Mouse (Mus musculus): ENCODE measurements around the gene Tcf7. TPM values are rescaled to one million over a fixed set of nuclear protein-coding genes. Genes with fewer than 3 reads are reported as not detected.

The Tcf7 gene
- polyA plus RNA-seq, 1 experiment from 2014 or later = 3.8 TPM

DNA sequence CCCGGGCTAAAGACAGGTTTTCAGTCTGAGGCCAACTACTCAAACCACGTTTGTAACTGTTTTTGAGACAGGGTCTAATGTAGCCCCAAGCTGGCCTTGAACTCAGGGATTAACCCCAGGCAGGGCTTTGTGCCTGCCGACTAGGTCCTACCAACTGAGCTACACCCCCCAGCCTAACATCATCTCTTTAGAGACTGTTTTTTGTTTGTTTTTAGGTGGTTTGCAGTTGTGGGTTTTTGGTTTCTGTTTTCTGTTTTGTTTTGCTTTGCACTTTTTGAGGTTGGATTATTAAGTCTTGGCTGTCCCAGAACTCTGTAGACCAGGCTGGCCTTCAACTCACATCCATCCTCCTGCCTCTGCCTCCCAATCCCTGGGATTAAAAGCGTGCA is 8.9 kb downstream of the Tcf7 start:
- H3K27ac ChIP-seq = no peak overlapping the region
- 63% methylated on average over 4 of the region's 4 CpGs for WGBS (ENCODE audit: insufficient replicate concordance)

DNA sequence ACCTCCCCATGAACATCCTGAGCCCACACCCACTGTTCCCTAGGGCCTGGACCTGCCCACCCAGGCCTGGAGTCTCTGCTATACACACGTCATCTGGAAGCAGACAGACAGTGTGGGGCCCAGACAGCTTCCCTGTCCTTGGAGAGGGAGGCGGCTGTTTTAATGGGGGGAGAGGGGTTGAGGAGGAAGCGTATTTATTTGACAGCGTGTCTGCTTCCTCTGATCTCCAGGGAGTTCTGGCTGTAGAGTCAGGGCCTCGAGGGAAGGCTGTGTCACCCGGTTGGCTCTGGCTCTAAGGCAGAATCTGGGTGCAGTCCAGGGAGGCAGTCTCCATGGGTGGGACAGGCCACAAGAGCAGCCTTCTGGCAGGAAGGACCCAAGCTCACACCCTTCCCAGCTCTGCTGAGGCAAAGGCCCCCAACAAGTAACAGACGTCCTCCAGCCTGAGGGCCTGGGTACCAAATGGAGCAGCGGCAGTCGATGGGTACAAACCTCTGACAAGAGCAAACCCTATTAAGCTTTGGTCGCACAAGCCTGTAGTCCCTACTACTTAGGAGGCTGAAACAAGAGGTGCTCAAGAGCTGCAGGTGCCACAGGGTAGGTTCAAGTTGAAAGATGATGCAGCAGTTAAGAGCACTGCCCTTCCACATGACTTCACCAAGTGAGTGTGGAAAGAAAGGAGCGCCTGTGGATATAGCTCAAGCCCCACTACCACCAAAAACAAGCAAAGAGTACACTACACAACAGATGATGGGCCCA is 9.5 kb downstream of the Tcf7 start:
- Histone ChIP-seq H3K4me3 (no peak overlapping the region), H3K4me2 (no peak overlapping the region), H3K9ac (no peak overlapping the region), H3K27me3 (replicated peaks) (0 out of 2 replicates have a peak, but pooled peaks cover 13% of the 10 kb centered on the region), H3K27ac (no peak overlapping the region), H3K9me3 (replicated peaks) (no peaks in the 10 kb centered on the region), H3K4me1 (peaks cover 5% of the 10 kb centered on the region; the same call in 1 of the 2 replicates), H3K36me3 (no peaks in the 10 kb centered on the region)
- no peak for ATAC-seq
- 57% methylated on average over 11 of the region's 11 CpGs for whole genome bisulfite sequencing (ENCODE audit: insufficient replicate concordance)

More for the DNA sequence above, 8.9 kb downstream of the Tcf7 start:
- no peak overlapping the region for H3K4me2 ChIP-seq
- ATAC-seq = no peak
- H3K4me1 ChIP-seq = peaks cover 5% of the 10 kb centered on the region; the same call in 1 of the 2 replicates
- no peak overlapping the region for H3K4me3 ChIP-seq
- H3K27me3 ChIP-seq (replicated peaks) = peaks cover 15% of the 10 kb centered on the region
- H3K36me3 ChIP-seq = no peaks in the 10 kb centered on the region
- H3K9ac ChIP-seq = no peak overlapping the region
- H3K9me3 ChIP-seq (replicated peaks) = no peaks in the 10 kb centered on the region

DNA sequence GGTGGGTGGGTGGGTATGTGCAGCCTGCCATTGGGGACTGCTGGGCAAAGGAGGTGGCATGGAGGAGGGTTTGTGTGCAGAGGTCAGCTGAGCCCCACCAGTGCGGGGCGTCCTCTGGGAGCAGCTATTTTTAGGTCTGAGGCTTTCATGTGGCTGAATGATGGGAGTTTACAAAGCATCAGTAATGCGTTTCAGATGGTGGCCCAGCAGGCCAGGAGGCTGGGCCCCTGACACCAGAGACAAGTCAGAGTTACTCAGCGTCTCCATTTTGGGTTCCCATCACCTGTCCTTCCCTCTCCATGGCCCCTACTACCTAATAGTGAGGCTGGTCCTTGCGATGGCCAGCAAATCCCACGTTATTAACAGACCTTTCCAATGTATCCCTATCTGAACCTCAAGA is 10.2 kb downstream of the Tcf7 start:
- Histone ChIP-seq H3K9ac (no peak overlapping the region), H3K9me3 (replicated peaks) (no peaks in the 10 kb centered on the region), H3K27me3 (replicated peaks) (0 out of 2 replicates have a peak, but pooled peaks cover 10% of the 10 kb centered on the region), H3K4me3 (no peak overlapping the region), H3K27ac (no peak overlapping the region), H3K4me2 (no peak overlapping the region), H3K36me3 (no peaks in the 10 kb centered on the region), H3K4me1 (peaks cover 12% of the 10 kb centered on the region; the same call in 1 of the 2 replicates)
- ATAC-seq = no peak
- 64% methylated on average over 6 of the region's 6 CpGs for WGBS (ENCODE audit: insufficient replicate concordance)

DNA sequence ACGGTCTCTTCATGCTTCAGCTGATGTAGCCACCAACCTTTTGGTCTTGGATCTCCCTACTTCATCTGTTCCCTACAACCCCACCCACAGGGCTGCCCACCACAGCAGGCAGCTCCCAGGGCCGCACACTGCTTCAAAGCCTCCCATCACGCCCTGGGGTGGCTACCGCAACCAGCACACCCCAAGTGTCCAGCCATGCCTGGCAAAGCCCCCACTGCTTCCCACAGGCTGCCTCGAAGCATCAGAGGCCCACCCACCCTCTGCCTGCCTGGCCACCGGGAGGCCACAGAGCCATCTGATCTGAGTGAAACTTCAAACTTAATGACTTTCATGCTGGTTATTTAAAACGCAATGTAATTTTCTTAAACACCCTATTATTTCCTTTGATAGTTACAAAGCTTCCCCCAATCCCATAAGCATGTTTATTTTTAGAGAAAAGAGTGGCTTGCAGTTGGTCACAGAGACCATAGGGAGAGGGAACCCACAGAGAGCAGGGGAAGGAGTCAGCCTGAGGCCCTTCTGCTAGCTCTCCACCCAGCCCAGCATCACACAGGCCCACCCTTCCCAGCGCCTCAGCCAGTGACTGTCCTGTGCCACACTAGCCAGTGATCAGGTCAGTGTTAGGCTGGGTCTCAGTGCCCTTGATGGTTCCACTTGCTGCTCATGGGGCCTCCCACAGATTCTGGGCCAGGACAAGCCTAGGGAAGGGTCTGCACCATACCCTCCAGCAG is 10.9 kb downstream of the Tcf7 start:
- Histone ChIP-seq H3K36me3 (no peaks in the 10 kb centered on the region), H3K4me1 (peaks cover 14% of the 10 kb centered on the region; the same call in 1 of the 2 replicates), H3K27ac (no peak overlapping the region), H3K9ac (no peak overlapping the region), H3K27me3 (replicated peaks) (0 out of 2 replicates have a peak, but pooled peaks cover 4% of the 10 kb centered on the region), H3K4me2 (no peak overlapping the region), H3K4me3 (no peak overlapping the region), H3K9me3 (replicated peaks) (no peaks in the 10 kb centered on the region)
- WGBS (ENCODE audit: insufficient replicate concordance) = 77% methylated on average over 8 of the region's 8 CpGs
- no peak for ATAC-seq

DNA sequence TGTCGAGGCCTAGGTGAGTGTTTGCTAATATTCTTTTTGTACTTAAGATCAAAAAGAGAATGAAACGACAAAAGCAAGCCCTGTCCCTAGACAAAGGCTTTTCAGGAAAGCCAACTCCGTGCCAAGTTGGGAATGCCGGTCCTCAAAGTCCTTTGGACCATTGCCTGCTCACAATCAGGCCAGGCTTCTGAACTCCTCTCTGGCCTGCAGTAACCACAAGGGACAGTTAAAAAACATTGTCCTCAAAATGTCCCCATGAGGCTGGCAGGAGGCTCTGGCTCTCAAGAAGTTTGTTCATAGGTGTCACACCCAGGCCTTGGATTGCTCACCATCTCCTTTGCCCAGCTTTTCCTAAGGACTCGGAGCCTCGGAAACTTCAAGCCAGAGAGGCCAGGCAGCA is 13.0 kb downstream of the Tcf7 start:
- ATAC-seq = no peak
- H3K27me3 ChIP-seq (replicated peaks) = peaks cover 4% of the 10 kb centered on the region; the same call in 1 of the 2 replicates
- 82% methylated on average over 6 of the region's 6 CpGs for WGBS (ENCODE audit: insufficient replicate concordance)

DNA sequence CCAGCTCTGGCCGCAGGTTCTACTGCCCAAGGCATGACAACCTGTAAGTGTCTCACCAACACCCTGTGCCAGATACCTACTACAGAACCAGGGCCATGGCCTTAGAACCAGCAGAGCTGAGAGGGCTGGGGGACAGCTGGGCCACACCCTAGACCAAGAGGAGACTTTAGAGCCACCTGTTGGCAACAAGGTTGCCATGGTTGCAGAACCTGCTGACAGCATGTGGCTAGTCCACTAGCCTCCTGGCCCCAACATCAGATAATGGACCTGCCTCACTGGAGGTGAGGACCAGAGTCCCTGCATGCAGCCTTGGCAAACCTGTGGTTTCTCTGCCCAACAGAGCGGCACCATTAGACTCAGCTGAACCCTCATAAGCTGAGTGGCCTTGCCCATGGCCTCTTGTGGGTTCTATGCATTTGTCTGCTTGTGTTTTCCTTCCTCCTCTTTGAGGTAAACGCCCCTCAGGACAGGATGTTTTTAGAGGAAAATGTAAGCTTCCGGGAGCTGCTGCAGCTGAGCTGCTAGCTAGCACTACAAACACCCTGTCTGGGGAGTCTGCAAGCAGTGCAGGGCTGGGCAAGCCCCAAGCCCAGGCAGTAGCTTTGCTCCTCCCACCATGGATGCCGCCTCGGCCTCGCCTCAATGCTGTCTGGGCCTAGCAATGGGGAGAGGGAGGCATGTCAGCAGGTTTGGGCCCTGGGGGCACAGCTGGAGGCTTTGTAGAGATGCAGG is 14.5 kb downstream of the Tcf7 start:
- H3K9me3 ChIP-seq (replicated peaks) = no peaks in the 10 kb centered on the region
- no peak overlapping the region for H3K27ac ChIP-seq
- H3K4me1 ChIP-seq = peaks cover 24% of the 10 kb centered on the region; the same call in 1 of the 2 replicates
- H3K4me2 ChIP-seq = no peak overlapping the region
- peaks cover 4% of the 10 kb centered on the region; the same call in 1 of the 2 replicates for H3K27me3 ChIP-seq (replicated peaks)
- 41% methylated on average over 7 of the region's 7 CpGs for WGBS (ENCODE audit: insufficient replicate concordance)
- H3K36me3 ChIP-seq = no peaks in the 10 kb centered on the region
- H3K9ac ChIP-seq = no peak overlapping the region
- no peak for ATAC-seq
- H3K4me3 ChIP-seq = no peak overlapping the region

More for the DNA sequence above, 13.0 kb downstream of the Tcf7 start:
- Histone ChIP-seq H3K36me3 (no peaks in the 10 kb centered on the region), H3K4me1 (peaks cover 24% of the 10 kb centered on the region; the same call in 1 of the 2 replicates), H3K27ac (no peak overlapping the region), H3K4me2 (no peak overlapping the region), H3K4me3 (no peak overlapping the region), H3K9ac (no peak overlapping the region), H3K9me3 (replicated peaks) (no peaks in the 10 kb centered on the region)

- peaks cover 4% of the 10 kb centered on the region; the same call in 1 of the 2 replicates for H3K27me3 ChIP-seq (replicated peaks)
- no peaks in the 10 kb centered on the region for H3K36me3 ChIP-seq
- peaks cover 24% of the 10 kb centered on the region; the same call in 1 of the 2 replicates for H3K4me1 ChIP-seq
- no peak for ATAC-seq
- no peak overlapping the region for H3K27ac ChIP-seq
- no peak overlapping the region for H3K4me2 ChIP-seq
- H3K9me3 ChIP-seq (replicated peaks) = no peaks in the 10 kb centered on the region
- 64% methylated on average over 5 of the region's 5 CpGs for WGBS (ENCODE audit: insufficient replicate concordance)
- no peak overlapping the region for H3K4me3 ChIP-seq
- H3K9ac ChIP-seq = no peak overlapping the region
Measured at GRCm38 (mm10) chr11:52267271-52267670, 15.5 kb downstream of the Tcf7 start.

- H3K27me3 ChIP-seq (replicated peaks) = peaks cover 4% of the 10 kb centered on the region; the same call in 1 of the 2 replicates
- H3K9me3 ChIP-seq (replicated peaks) = no peaks in the 10 kb centered on the region
- no peak overlapping the region for H3K4me3 ChIP-seq
- no peak overlapping the region for H3K4me2 ChIP-seq
- H3K9ac ChIP-seq = no peak overlapping the region
- peaks cover 24% of the 10 kb centered on the region; the same call in 1 of the 2 replicates for H3K4me1 ChIP-seq
- H3K27ac ChIP-seq = no peak overlapping the region
- no peaks in the 10 kb centered on the region for H3K36me3 ChIP-seq
- WGBS (ENCODE audit: insufficient replicate concordance) = 40% methylated on average over 12 of the region's 12 CpGs
- ATAC-seq = no peak
Measured at GRCm38 (mm10) chr11:52265616-52266307, 17.1 kb downstream of the Tcf7 start.

DNA sequence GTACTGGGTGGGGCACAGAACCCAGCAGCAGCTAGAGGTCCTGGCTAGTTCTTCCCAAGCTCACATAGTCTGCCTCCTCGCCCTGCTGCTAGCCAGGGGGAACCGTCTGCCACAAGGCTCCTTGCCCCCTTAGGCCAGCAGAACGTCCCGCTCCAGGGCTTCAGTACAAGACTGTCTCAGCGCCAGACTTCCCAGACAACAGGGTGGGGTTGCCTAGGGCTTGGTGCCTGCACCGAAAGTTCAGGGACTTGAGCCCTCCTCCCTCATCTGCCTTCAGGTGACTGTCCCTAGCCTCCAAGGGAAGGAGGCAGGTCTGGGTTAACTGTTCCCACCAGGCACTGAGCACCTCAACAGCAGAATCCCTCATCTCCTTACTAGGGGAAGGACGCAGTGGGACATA is 17.9 kb downstream of the Tcf7 start:
- H3K4me2 ChIP-seq = no peak overlapping the region
- peaks cover 4% of the 10 kb centered on the region; the same call in 1 of the 2 replicates for H3K27me3 ChIP-seq (replicated peaks)
- H3K36me3 ChIP-seq = 0 out of 2 replicates have a peak, but pooled peaks cover 3% of the 10 kb centered on the region
- WGBS (ENCODE audit: insufficient replicate concordance) = 63% methylated on average over 7 of the region's 7 CpGs
- H3K27ac ChIP-seq = no peak overlapping the region
- H3K9me3 ChIP-seq (replicated peaks) = no peaks in the 10 kb centered on the region
- no peak for ATAC-seq
- H3K9ac ChIP-seq = no peak overlapping the region
- H3K4me3 ChIP-seq = no peak overlapping the region
- peaks cover 24% of the 10 kb centered on the region; the same call in 1 of the 2 replicates for H3K4me1 ChIP-seq

DNA sequence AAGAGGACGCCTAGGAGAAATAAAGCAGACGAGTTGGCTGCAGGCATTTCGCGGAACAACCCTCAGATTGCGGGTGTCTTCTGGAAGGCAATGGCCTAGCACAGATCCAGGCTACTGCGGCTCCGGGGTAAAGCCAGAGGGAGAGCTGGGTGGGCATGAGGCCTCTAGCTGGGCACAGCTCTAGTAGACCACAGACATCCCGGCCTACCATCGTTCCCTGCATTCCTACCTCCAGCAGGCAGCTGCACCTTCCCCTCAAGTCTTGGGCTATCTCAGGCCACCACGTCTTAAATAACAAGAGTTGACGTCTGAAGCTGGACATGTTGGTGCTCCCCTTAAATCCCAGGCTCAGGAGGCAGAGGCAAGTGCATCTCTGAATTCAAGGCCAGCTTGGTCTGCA is 20.5 kb downstream of the Tcf7 start:
- no peak overlapping the region for H3K27ac ChIP-seq
- no peaks in the 10 kb centered on the region for H3K9me3 ChIP-seq (replicated peaks)
- H3K27me3 ChIP-seq (replicated peaks) = peaks cover 4% of the 10 kb centered on the region; the same call in 1 of the 2 replicates
- 0 out of 2 replicates have a peak, but pooled peaks cover 3% of the 10 kb centered on the region for H3K36me3 ChIP-seq
- H3K4me2 ChIP-seq = no peak overlapping the region
- ATAC-seq = no peak
- WGBS (ENCODE audit: insufficient replicate concordance) = 73% methylated on average over 11 of the region's 11 CpGs
- no peak overlapping the region for H3K9ac ChIP-seq
- peaks cover 15% of the 10 kb centered on the region; the same call in 1 of the 2 replicates for H3K4me1 ChIP-seq
- H3K4me3 ChIP-seq = no peak overlapping the region

GRCm38 (mm10) chr11:52261937-52262336 is 20.9 kb downstream of the Tcf7 start:
- H3K27ac ChIP-seq = no peak overlapping the region
- H3K9me3 ChIP-seq (replicated peaks) = no peaks in the 10 kb centered on the region
- H3K27me3 ChIP-seq (replicated peaks) = peaks cover 4% of the 10 kb centered on the region; the same call in 1 of the 2 replicates
- H3K36me3 ChIP-seq = 0 out of 2 replicates have a peak, but pooled peaks cover 3% of the 10 kb centered on the region
- H3K4me2 ChIP-seq = no peak overlapping the region
- no peak overlapping the region for H3K4me3 ChIP-seq
- WGBS (ENCODE audit: insufficient replicate concordance) = 34% methylated on average over 5 of the region's 5 CpGs
- H3K9ac ChIP-seq = no peak overlapping the region
- H3K4me1 ChIP-seq = peaks cover 15% of the 10 kb centered on the region; the same call in 1 of the 2 replicates
- no peak for ATAC-seq

Data from liver, embryonic 12.5 days (tissue).